Mouse (Mus musculus): Measurements from ENCODE around the gene Akap4. TPM values are rescaled to one million over a fixed set of nuclear protein-coding genes. Genes with fewer than 3 reads are reported as not detected.

Gene Akap4
- total RNA-seq (2021) (not detected), polyA plus RNA-seq (2012; rRNA removed) (not detected in 2 replicates)
- long read RNA-seq = 0 reads

DNA sequence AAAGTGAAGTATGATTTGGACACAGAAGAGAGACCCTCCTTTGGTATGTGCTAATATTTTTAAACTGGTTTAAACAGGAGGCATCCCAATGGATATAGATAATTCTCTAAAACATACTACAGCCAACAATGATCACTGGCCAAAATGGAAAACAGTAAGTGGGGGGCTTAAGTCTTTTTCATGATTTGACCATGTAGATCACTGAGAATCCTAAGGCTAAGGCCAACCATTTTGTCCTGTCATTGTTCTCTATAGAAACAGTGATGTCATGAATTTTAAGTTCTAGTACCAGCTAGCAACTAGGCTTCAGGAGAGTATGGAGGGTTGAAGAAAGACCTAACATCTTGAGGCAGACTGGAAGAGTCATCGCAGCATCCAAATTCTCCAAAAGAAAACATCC lies at the start of gene Akap4:
Akap4 (plus strand) TSS at position 301 of the 400 bp plus-strand sequence.
- no peak for DNase-seq

DNA sequence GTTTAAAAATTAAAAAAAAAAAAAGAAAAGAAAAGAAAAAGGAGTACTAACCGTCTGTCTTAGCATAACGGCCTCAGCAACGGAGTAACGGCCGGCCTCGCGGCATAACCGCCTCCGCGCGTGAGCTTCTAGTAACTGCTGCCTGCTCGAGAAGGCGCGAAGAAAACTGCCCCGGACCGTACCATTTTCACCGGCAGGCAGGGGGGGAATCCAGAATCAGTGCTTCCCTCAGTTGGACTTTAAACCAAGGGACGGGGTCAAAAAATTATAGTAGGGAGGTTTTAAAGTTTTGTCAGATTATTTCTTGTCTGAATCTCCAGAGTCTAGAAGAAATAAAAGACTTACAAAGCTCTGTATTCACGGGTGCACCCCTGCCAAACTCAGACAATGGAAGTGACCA lies 25.8 kb upstream of the Akap4 start, which contains the start of gene Ccnb3:
Ccnb3 (minus strand) TSS at position 101 of the 400 bp plus-strand sequence.
- DNase-seq = no peak

DNA sequence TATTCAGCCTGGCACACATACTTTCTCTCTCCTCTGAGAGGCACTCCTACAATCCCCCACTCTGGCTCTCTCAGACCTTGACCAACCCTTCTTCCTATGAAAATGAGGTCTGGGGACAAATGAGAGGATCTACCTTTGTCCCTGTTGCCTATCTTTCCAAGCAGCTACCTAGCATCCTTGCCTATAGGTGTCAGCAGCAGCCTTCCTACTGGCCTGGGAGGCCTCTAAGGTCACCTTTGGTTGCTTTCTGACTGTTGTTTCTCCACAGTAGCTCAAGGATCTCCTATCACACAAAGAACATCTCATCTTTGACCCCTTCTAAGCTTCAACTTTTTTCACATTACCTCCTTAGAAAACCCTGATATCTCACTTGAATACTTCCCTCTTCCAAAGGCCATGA lies 10.3 kb upstream of the Akap4 start:
- DNase-seq = no peak

DNA sequence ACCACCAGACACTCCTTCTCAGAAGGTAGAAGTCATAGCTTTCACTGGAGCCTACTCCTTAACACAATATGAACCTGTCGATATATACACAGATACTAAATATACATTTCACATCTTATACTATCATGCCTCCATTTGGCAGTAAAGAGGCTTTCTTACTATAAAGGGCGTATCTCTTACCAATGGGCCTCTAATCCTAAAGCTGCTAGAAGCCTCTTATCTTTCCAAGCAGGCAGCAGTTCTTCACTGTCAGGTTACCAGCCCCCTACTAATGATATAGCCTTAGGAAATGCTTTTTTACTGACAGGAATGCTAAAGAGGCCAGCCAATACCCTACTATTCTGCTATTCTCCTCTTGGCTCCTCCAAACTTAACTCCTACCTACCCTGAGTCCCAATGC lies 9.7 kb upstream of the Akap4 start:
- DNase-seq = no peak

DNA sequence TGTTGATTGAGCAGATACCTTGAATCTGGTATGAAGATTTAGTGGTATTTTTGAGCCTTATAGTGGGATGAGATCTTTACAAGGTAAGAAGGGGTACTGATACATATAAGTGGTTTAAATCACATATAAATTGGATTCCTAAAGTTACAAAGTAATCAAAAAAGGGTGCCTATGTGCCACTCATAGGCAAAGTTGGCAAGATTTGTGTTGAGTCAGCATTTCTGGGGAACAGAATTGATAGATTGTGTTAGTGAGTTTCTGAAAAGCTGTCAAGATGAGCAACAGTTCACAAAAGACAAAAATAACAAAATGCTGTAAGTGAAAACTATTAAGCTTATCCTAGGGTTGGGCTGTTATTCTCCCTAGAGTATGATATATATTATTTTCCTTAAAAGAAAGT lies 3.2 kb upstream of the Akap4 start:
- no peak for DNase-seq

DNA sequence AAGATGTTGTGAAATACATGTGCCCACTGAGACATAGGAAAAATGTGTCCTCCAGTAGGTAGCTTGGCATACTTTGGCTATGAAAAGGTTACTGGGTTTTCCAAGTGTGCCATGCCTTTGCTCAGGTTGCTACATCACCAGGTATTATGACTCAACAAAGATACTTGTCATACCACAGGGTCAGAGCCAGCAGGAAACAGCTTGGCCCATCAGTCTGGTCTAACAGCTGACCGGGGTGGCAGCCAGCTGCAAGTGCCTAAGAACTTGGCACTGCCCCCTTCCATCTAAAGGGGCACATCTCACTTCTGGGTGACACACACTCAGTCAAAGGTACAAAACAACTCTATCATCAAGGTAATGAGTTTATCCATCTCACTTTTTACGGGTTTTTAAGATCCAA lies 683 bp downstream of the Akap4 start:
- no peak for DNase-seq

DNA sequence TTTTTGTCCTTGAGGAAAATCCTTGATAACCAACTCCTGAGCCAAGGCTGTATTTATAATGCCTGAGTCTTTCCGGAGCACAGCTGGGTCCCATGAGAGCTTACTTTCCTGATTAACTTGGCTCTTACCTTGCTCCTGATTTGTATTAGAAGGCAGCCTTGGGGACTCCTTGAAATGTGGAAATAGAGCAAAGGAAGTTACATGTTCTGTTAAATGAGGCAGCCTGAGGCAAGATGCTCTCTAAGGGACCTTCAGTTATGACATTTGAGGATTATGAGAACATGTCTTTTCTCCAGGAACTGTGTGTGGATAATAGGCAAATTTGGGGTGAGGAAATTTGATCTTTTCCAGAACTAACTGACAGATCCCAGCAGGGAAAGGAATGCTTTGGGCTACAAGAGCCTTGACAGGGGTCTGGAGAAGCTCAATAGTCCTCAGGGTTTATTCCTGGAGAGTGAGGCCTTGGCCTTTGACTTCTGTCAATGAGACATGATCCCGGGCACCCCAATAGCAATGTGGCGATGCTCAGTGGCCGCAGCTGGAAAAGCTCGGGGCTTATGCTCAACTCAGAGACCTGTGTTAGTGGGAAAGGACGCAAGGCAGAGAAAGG lies 12.6 kb downstream of the Akap4 start:
- DNase-seq = no peak

DNA sequence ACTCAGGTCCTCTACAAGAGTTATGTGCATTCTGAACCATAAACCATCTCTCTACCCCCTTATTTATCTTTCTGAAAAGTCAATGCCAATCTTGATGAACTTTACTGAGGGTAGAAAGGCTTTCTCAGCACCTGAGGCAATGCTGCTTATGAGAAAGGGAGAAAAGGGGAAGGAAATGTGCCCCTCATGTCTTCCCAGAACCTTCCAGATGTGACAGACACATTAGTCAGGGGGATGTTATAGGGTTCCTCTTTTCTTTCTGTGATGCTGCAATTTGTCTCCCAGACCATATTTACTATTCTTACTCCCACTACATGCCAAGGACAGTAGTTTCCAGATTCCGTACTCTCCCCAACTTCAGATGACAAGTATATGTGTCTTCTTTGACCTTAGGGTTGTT lies 18.6 kb downstream of the Akap4 start:
- DNase-seq = no peak

DNA sequence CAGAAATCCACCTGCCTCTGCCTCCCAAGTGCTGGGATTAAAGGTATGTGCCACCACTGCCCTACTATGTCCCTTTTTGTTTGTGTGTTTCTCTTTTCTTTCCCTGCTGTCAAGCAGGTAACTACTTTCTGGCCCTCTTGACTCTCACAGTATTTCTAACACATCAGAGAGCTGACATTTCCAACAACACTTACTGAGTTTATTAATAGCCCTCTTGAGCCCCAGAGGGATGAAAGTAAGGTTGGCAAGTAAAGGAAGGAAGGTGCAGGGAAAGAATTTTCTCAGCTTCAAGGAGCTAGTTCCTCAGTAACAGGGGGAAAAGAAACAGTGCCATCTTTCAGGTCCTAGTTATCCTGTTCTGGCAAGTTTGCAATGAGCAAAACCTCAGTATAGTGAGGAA lies 23.0 kb downstream of the Akap4 start:
- no peak for DNase-seq

DNA sequence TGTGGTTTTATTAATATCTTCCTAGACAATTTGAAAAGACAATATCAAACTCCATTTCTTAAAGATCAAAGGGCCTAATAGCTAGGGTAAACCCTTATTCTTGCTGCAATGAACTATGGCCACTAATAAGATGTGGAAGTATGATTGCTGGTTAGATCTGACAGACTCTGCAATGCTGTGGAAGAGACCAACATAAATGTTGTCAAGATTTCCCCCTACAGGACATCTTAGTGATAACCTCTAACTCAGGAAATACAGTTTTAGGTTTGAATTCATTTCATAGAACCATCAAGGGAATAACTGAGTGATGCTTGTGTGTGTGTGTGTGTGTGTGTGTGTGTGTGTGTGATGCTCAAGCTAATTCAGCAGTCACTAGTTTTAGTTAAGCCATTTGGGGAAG lies 35.0 kb downstream of the Akap4 start:
- no peak for DNase-seq

DNA sequence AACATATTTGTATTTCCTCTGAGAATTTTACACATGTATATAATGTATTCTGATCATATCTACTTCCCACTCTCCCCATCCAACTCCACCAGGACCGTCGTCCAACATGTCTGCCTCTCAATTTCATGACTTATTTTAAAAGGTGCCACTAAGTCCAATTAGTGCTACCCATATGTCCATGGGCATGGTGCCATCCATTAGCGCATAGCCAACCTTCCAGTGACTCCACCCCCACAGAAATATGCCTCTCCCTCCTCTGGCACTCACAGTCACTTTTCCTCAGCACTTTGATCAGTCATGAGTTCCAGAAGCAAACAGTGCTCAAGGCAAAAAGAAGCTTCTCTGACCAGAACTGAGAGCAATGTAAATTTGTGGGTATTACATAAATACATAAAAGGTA lies 47.6 kb downstream of the Akap4 start:
- no peak for DNase-seq

DNA sequence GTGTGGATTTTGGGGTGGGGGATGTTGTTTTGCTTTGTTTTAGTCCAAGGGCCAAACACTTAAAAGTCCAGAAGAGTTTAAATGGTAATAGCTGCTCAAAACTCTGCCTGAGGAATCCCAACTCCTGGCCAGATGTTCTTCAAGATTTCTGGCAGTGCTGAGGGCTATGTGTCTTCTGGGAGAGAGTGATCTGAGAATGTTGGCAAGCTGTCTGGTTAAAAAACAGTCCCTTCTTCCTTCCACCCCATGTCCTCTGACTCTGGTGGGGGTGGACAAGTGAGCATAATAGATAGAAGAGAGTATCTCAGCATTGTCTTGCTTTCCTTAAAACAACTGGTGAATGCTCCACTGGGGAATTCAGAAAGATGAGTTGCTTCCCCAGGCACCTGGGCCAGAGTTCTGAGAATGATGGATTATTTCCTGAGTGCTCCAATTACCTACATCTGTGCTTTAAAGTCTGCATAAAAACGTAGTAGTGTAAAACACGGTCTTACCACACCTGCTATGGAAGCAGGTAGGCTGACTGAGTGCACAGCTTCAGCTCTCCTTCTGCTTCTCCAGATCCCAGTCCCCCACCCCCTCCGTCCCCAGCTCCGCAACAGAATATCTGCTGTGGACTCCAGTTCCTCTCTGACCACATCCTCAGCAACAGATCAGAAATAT lies 54.4 kb downstream of the Akap4 start:
- DNase-seq = no peak

Other genes with a start within 250 kb of the Akap4 start
- under 1 TPM in 1 of 2 experiments, not detected in 1; 0.06 TPM for gene Ccnb3, start 25.9 kb upstream of the Akap4 start, total RNA-seq (2021)
- gene Ccnb3, start 25.9 kb upstream of the Akap4 start, polyA plus RNA-seq (2012; rRNA removed) = not detected in 2 replicates